Mouse (Mus musculus): ENCODE results near the gene Cox19.
A peak's percentile ranks its signal among the peaks of the same experiment; 100 is the strongest.
"Not testable (repeated sequence)": the region's sequence is repeated elsewhere in the genome, so short reads cannot be mapped to it uniquely, and the experiment has no call there.

Gene Cox19

GRCm38 (mm10) chr5:139363858-139364257 lies 12.6 kb upstream of the Cox19 start:
- ATAC-seq (ENCODE audit: low TSS enrichment), result no peak

- ATAC-seq (ENCODE audit: low TSS enrichment), result no peak
These were observed 8.0 kb upstream of the Cox19 start for GRCm38 (mm10) chr5:139359244-139359643.

DNA sequence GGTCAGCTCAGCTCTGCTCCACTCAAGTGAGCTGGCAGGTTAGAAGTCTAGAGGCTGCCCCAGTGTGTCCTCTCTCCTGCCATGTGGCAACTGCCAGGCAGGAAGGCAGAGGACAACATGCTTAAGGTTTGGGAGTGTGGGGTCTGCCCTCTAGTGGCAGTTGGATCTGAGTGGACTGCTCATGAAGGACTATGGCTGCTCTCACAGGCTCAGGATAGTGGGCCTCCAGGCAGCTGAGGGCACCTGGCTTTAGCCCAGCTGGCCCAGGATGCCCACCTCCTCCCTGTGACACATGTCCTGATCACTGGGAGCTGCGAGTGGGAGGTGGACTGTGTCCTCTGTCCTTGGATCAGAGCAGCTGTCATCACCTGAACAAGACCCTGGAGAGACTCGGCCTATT lies 7.4 kb upstream of the Cox19 start:
- ATAC-seq (ENCODE audit: low TSS enrichment), result peak; percentile 60; the same call in 1 of the 2 replicates

DNA sequence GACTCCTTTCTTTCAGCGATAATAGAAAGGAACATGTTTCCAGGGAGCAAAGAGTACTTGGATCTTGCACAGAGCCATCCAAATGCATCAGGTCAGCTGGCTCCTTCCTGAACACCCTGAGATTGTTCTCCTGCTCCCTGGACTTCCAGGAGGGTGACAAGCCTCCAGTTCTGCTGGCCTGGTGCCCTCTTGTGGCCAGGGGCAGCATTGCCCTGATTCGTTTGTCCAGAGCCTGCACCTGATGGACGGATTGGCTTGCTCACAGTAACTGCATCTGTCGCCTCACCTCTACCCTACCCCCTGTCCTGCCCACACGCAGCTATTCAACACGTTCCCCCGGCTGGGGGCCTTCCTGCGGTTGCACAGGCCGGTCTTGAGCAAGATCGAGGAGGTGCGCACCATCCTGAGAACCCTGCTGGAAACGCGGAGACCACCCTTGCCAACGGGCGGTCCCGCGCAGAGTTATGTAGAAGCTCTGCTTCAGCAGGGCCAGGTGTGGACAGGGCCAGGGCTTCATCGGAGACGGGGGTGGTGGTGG lies 4.1 kb upstream of the Cox19 start:
- ATAC-seq (ENCODE audit: low TSS enrichment), result peak; percentile 58

DNA sequence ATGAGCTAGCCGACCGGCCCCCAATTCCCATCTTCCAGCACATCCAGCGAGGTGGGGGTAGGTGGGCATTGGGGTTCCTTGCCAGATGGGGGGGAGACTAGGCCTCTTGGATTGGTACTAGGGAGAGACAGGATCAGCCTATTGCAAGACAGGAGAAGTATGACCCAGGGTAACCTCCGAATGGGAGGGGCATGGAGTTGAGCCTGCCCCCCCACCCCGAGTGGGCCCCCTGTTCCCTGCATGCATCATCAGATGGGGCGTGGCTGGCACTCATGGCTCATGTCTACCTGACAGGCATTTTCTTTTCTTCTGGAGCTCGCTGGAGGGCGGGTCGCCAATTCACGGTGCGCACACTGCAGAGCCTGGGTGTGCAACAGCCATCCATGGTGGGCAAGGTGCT lies 2.7 kb upstream of the Cox19 start:
- ATAC-seq (ENCODE audit: low TSS enrichment), result no peak

DNA sequence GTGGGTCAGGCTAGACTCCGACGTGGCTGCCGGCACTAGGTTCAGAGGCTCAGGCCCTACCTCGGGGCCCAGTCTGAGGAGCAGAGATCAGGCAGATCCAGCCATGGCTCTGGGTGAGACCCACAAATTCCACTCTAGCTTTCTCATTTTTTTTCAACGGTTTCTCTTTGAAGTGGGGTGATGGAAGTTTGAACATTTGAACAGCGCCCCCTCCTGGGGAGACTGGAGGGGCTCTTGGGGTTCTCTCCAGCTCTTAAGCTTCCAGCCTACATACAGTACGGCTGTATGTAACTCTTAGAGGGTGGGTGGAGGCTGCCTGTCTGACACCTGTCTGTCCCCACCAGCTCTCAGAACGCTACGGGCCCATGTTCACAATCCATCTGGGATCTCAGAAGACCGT lies 2.3 kb upstream of the Cox19 start:
- ATAC-seq (ENCODE audit: low TSS enrichment), result no peak

- no peak for ATAC-seq (ENCODE audit: low TSS enrichment)
These were observed 1.1 kb upstream of the Cox19 start, which contains the start of gene Cyp2w1 for GRCm38 (mm10) chr5:139352317-139352716. Gene Cyp2w1 (plus strand): TSS chr5:139352617.

- ATAC-seq (ENCODE audit: low TSS enrichment), result no peak
These were observed 410 bp upstream of the Cox19 start for GRCm38 (mm10) chr5:139351628-139352027.

DNA sequence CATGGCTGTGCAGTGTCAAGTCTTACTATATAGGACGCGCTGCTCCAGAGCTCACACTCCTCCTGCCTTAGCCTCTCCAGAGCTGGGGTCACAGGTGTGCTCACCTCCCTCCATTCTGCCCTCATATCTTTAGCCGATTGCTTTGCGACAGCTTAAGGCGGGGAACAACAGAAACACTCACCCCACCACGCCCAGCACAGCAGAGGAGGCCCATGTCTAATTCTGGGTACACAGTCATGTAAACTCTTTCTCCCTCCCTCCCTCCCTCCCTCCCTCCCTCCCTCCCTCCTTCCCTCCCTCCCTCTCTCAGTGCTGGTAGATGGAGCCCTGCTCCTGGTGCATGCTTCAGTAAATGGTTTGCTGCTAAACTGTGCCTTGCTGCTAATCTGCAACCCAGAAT lies 1.5 kb downstream of the Cox19 start:
- no peak for ATAC-seq (ENCODE audit: low TSS enrichment)

GRCm38 (mm10) chr5:139347225-139347624 lies 4.0 kb downstream of the Cox19 start:
- ATAC-seq (ENCODE audit: low TSS enrichment), result no peak

GRCm38 (mm10) chr5:139345364-139345714 lies 5.9 kb downstream of the Cox19 start:
- ATAC-seq (ENCODE audit: low TSS enrichment), result peak; percentile 44; the same call in 1 of the 2 replicates

GRCm38 (mm10) chr5:139344687-139345363 lies 6.4 kb downstream of the Cox19 start:
- peak; percentile 95 for ATAC-seq (ENCODE audit: low TSS enrichment)

DNA sequence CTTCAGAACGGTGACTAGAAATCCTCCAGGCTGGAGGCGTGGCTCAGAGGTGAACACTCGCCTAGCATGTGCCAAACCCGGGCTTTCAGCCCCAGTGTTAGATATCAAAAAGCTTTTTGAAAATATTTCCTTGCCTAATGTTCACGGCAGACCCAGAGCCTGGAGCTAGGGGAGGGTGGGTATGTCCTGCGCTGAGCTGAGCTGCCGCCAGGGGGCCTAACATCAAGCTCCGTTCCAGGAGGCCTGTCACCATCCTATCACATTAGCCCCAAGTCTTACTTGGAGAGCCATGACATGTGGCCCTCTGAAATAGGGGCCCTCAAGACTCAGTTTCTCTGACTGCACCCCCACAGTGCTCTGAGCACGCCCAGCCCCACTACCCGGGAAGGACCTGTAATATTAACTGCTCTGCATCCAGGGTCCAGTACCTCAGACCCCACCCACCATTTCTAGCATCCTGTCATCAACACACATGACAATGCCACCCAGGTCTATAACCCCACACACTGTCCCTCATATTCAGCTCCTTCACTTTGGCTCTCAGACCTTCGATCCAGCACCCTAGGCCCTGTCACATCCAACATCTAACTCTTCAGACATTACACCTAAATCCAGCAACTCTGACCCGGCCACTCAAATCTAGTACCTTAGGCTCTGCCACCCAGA lies 7.1 kb downstream of the Cox19 start:
- peak; percentile 68 for ATAC-seq (ENCODE audit: low TSS enrichment)

DNA sequence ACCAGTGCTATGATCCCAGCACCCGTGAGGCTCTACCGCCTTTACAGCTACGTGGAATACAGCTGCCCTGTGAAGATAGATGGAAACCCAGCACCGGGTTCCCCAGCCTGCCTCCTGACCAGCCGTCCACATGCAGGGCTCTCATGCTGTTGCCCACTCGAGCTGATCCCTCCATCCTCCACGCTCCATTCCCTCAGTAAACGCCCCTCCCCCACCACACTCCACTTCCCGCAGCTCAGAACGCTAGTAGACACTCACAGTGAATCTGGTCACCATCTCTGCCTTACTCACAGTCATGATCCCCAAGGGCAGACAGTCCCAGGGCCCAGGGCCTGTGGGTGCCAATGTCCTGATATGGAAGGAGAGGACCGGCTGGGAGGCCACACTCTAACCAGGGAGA lies 12.3 kb downstream of the Cox19 start:
- no peak for ATAC-seq (ENCODE audit: low TSS enrichment)

DNA sequence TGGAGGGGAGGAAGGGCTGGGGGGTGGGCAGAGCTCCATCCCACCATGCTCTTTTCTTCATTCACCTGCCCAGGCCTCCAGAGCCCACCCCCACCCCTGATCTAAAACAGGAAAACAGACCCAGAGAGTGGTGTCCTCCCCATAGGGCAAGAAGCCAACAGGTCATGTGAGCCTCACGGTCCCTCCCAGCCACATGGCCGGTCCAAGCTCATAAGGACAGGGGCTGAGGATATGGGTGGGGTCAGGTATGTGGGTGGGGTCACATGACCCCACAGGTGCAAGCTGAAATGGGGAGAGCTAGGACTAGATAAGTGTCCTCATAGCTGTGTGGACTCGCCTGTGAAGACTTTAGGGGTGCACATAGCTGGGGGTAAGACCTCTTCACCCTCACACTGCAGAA lies 12.8 kb downstream of the Cox19 start:
- no peak for ATAC-seq (ENCODE audit: low TSS enrichment)

- ATAC-seq (ENCODE audit: low TSS enrichment), result no peak
These were observed 13.3 kb downstream of the Cox19 start for GRCm38 (mm10) chr5:139337826-139338370.

DNA sequence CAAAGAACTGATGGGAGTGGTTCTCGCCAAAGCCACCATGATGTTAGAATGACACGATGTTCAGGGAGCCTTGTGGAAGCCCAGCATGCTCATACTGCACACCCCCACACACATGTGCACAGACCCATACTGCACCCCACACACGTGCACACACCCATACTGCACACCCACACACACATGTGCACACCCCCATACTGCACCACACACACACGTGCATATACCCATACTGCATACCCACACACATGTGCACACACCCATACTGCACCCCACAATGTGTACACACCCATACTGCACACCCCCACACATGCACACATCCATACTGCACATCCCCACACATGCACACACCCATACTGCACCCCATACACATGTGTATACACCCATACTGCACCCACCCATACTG lies 15.6 kb downstream of the Cox19 start:
- no peak for ATAC-seq (ENCODE audit: low TSS enrichment)

DNA sequence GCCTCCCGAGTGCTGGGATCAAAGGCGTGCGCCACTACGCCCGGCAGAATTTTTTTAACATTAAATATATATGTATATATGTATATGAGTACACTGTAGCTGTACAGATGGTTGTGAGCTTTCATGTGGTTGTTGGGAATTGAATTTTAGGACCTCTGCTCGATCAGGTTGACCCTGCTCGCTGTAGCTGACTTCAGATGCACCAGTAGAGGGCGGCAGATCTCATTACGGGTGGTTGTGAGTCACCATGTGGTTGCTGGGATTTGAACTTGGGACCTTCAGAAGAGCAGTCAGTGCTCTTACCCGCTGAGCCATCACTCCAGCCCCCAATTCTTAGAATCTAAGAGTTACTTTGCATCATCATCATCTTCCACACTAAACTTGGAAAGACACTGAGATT lies 16.8 kb downstream of the Cox19 start:
- not testable (repeated sequence) for ATAC-seq (ENCODE audit: low TSS enrichment)

DNA sequence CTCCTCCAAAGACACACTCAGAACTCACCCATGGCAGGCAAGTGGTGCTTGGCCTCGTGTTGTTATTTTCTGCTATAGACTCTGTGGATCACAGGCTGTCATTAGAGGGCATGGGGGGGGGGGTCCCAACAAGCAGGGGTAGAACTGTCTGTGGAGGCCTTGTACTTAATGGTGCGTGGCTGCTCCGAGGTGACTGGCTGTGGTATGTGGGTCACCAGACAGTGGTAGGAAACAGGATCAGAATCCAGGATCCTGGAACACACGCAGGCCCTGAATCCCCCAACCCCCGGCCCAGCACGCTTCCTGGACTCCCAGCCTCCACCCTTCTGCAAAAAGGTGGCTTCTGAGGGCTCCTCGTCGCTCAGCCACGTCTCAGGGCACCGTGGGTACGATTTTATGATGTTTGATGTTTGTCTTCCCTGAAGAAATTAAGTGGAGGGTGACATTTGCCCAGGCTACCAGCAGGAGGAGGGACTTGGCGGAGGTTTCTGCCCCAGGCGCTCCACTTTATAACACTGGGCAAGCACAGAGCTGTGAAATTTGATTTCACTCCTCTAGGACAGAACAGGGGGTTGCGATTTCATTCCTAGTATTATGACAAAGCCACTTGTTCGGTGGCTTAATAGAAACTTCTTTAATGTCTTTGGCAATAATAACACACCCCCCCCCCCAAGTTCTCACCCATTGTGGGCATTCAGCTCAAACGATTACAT lies 17.8 kb downstream of the Cox19 start:
- ATAC-seq (ENCODE audit: low TSS enrichment), result no peak

DNA sequence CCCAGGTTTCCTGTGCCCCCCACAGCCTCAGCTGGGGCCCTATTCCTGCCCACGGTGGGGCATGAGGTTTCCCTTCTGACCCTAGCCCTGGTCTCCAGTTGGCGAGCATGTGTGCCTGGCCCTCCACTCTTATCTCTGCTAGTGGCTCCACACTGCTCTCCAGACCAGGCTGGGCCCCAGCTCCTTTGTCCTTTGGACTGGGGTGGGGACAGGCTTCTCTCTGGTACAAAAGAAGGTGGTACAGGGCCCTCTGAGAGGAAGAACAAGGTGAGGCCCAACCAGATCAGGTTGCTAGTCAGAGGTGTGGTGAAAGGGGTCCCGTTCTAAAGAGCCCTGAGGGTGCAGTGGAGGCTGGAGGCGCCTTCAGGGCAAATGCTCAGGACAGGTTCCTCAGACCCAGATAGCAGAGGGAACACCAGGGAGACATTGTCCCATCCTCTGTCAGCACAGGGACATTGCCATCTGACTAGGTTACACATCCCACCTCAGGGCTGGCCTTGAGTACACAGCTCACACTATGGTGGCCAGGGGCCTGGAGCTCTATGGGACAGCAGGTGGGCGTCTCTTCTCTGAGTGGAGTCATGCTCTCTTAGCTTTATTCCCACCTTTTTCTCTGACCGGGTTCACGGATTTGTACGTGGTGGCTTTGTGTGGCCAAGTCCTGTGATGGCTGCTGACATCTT lies 18.5 kb downstream of the Cox19 start:
- no peak for ATAC-seq (ENCODE audit: low TSS enrichment)

DNA sequence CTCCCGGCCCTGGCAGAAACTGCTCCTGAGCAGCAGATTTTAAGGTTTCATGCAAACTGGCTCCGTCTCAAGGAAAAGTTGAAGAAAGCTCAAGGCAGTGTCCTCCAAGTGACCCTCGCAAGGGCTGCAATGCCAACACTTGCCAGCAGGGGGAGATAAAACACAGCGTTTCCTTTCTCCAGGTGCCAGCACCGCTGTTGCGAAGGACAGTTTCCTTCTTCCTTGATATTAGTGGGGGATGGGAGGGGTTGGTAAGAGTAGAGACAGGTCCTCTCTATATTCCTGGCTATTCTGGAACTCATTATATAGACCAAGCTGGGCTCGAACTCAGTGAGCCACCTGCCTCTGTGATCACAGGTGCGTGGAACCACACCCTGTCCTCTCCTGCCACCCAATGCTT lies 19.5 kb downstream of the Cox19 start:
- 0 out of 2 replicates have a peak, but pooled peaks have one; percentile 31 for ATAC-seq (ENCODE audit: low TSS enrichment)

DNA sequence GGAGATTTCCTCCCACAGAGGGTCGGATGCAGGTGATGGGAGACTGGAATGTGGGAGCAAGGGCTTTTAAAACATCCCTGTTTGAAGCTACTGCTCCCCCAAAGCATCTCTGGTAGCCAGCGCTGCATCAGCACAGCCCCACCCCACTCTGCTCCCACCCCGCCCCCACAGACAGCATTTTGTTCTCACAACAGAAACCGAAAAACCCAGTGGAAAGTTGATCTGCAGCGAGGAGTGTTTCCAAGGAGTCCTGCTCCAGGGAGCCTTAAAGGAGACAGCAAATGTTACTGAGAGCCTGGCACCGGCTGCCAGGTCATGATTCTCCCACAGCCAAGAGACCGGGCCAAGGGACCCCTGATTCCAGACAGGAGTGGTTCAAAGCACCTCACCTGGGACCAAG lies 20.5 kb downstream of the Cox19 start:
- ATAC-seq (ENCODE audit: low TSS enrichment), result peak; percentile 42; the same call in 1 of the 2 replicates

Data from frontal cortex, adult (tissue).